Mouse (Mus musculus) testis, postnatal 10 days (tissue): ENCODE data around the gene Leprot.

Experiments used
- DNase-seq: peaks from one replicate; pipeline ENCODE4 v3.0.0; 2021; ENCODE audit warnings: low spot score

Gene Leprot

DNA sequence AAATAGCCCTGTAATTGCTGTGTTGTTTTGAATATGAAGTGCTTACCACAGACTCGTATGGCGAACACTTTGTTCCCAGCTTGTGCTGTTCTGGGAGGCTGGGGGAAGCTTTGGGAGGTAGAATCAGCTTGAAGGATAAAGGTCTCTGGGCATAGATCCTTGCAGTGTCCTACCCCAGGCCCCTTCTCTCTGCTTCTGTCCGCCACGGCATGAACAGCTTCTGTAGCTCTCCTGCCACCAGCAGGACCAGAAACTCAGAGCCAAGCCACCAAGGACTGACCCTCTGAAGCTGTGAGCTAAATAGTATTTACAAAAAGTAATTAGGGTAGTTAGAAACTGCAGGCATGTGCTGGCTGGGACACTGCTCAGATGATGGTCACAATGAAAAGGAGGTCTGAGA is 17.2 kb downstream of the Leprot start:
- no peak for DNase-seq

DNA sequence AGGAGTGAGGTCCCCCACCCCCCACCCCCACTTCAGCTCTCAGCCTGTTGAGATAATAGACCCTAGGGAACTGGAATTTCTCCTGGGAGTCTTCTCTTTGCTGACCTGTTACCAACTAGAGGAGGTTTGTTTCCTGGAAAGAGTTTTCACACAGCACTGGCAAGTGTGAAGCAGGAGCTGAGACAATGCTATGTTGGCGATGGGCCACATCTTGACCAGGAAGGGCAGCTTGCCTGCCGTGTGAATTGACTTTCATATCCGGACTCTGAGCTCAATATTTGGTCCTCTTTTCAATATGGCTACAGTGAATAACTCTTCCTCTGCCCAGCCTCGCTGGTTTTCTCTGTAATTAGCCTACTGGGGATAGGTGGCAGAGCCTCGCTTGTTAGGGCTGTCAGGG is 21.6 kb downstream of the Leprot start:
- no peak for DNase-seq

DNA sequence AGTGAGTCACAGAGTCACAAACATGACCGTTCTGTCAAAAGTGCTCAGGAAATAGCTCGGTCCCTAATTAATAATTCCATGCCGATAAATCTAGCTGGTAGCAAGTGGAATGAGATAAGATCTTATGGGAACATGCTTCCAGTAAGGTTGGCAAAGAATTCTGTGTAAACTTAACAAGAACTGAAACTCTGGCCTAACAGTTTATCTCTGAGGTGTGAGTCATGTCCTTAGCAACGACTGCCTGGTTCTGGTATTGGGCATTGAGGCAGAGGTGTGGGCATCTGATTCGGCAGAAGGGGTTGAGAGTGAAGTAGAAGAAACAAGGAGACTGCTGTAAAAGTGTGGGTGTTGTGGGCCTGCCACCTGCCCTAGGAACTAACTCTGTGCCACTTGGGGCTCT is 22.3 kb downstream of the Leprot start:
- no peak for DNase-seq

DNA sequence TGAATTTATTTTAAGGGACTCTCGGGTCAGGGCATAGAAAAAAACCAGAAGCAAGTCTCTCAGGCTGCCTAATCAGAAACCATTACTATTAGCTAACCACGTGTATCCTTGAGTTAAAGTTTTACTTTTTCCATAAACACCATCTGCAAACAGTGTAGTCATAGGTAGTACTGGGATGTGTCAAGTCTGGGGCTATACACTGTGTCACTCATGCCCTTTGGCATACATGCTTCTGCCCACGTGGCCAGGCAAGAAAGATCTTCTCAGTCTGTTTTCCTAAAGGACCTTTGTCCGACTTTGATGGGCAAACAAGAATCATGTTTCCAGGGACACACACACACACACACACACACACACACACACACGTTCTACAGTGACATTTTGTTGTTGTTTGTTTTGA is 27.3 kb downstream of the Leprot start:
- no peak for DNase-seq

DNA sequence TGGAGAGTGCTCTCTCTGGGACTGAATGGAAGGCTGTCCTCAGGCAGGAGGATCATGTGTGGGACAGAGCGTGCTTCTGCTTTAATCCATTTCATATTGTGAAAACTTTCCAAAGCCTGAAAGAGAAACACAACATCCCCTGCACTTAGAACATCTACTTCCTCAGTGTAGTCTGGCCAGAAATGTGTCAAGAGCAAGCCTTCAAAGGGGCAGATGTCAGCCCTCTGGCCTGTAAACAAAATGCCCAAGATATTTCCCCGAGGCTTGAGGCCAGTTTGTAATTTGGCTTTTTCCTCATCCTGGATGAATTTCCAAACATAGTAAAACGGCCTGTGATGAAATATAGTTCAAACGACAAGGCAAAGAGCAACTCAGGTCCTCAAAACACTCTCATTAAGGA is 28.2 kb downstream of the Leprot start:
- no peak for DNase-seq

DNA sequence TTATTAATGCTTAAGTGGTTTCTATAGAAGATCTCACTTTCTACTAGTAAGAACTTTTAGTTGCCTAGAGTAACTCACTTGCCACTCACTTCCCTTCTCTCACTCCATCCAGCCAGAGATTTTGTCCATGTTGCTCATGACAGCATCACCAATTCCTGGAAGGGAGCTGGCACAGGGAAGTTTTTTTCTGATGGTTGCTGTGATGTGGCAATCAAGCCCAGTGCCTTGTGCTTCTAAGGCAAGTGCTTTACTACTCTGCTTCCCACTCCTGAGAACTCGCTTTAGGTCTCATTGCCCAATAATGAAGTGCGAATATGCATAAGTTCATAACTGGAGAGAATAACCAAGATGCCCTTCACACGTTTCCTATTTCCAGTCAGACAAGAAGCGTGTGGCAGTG is 35.1 kb downstream of the Leprot start:
- DNase-seq, result no peak

DNA sequence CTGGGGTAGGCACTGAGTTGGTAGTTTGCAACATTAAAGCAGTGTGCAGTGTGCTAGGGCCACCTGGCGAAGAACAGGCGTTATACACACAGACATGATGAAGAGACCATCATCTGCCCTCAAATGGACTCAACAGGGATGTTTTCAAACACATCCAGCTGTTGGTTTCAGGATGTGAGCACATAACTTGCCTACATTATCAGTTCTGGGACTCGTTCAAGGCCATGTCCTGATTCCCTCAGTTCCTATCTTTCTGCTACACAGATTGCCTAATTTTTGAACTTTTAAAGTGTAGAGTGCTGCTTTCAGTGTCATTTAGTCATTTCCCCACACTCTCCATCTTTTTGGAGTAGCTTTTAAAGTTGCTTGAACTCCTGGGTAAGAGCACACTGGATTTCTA is 35.6 kb downstream of the Leprot start:
- DNase-seq, result no peak

DNA sequence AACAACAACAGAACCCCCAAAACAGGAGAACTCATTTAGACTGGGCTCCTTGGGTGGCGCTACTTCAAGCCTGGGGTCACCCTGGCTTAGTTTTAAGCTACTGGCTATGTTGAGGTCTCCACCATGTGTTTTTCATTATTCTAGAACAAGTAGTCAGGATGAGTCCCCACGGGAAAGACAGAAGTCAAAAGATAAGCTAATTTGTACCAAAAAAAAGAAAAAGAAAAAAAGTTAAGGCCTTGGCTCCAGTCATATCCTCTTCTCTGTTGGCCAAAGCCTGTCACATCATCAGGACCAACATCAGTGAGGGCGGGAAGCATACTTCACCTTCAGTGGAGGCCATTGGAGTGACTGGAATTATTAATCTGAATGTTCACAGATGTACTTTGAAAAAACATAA is 37.3 kb downstream of the Leprot start:
- no peak for DNase-seq

DNA sequence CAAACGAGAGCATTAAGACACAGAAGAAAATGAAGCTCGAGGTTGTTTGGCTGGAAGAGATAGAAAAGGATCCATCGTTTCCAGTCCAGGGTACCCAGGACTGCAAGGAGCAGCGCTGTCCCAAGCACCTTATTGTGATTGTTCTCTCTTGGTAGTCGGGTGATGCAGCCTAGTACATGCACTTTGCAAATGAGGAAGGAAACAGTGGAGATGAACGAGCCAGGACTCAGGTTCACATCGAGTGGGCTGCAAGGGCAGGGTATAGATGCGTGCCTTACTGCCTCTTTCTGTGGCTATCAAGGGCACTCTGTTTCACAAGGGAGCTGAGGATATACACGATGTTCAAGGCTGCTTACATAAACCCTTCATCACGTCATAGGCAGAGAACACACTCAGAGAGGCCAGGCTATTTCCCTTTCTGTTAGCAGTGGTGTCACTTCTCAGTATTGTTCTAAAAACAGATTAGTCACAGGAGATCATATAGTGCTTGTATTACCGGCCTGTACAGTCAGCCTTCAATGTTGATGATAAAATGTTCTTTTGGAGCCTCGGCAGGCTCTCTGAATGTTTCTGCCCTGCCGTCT is 38.8 kb downstream of the Leprot start:
- DNase-seq, result no peak

DNA sequence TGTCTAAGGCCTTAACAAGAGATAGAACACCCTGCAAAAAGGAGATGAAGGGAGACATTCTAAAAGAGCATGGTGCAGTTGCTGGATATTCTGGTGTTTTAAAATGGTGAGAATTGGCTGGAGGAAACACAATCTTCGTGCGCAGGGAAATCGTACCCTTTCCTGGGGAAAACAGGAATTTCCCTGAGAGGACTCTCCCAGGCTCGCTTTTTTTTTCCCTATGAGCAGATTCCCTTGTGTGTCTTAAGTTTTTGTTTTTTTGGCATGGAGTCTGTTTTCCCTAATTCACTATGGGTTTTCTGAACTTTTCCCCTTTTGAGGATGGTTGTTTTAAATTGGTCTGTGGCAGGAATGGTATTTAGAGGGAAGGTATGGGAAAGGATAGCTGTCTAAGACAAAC is 41.7 kb downstream of the Leprot start:
- DNase-seq, result no peak

DNA sequence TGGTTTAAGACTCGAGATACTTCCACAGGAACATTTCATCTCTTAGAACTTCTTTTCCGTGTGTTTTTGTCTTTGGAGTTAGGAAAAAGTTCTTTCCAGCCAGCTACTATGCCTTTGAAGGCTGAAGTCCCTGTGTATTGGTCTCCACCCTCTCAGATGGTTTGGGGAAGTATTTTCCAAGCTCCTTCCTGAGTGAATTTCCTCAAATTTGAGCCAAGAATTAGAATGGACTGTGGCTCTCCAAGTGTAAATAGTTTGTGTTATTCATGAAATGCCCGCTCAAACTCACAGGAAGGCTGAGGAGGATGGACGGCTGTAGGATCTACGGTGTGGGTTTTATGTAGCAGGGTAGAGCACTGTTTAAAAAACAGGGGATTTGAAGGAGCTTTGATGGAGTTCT is 42.1 kb downstream of the Leprot start:
- no peak for DNase-seq

DNA sequence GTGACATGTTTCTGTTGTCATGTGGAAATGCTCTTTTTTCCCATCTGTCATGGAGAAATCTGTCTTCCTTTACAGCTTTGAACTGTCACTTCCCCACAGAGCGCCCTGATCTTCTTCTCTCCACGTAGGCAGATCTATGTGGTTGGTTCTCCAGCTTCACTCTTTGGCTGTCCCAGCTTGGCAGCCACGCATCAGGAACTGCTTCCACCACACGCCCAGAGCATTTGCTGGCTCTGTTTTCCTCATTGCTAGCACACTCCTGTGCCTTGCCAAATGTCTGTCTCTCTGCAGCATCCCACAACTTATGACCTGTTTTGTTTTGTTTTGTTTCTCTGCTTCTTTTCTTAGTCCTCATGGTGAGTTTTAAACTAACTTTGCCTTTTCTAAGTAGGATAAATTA is 45.4 kb downstream of the Leprot start:
- DNase-seq, result no peak

DNA sequence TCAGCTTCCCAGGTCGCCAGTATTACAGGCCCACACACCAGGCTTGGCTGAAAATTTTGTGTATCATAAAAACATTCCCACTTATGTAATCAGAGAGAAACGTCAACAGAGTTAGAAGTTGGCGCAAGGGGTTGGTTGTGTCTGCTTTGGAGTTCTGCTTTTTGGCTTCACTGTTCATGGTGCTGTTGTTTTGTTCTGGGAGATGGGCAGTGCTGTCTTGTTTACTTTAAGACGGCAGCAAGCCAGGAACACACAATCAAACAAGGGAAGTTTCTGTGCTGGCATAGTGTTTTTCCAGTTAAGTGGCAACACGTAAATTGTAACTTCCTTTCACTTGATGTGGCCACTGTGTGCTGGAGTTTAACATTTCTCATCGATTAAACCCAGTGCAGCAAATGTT is 47.0 kb downstream of the Leprot start:
- no peak for DNase-seq

DNA sequence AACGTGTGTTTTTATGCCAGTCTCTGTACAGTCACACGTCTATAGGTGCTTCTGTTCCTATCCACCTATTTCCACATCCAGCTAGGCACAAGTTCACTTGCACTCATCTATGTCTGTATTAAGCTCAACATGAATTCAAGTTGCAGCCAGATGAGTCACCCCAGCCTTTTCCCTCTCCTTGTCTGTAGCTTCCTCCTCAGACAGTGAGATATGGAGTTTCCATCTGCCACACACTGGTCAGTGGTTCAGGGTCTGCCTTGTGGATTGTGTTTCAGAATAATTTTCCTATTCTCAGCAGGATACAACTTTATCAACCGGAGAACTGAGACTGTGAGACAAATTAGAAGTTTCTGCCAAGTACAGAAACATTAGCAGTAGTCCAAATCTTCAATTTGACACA is 49.7 kb downstream of the Leprot start:
- DNase-seq, result no peak

DNA sequence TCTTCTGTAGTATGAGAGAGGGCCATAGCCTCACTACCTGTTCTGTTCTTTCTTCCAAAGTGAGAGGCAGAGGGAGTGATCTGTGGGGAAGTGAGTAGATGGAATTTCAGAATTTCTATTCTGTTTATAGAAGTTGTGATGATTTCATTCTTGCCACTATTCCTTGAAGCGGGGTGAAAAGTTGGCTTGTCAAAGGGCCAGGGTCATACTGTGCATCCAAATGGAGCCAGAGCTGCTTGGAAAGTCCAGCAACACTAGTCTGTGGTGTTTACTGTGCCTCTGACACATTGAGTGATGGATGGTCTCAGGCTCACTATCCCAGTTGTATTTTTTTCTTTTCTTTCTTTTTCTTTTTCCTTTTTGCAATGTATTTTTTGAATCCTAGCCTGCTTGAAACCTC is 51.9 kb downstream of the Leprot start:
- no peak for DNase-seq

DNA sequence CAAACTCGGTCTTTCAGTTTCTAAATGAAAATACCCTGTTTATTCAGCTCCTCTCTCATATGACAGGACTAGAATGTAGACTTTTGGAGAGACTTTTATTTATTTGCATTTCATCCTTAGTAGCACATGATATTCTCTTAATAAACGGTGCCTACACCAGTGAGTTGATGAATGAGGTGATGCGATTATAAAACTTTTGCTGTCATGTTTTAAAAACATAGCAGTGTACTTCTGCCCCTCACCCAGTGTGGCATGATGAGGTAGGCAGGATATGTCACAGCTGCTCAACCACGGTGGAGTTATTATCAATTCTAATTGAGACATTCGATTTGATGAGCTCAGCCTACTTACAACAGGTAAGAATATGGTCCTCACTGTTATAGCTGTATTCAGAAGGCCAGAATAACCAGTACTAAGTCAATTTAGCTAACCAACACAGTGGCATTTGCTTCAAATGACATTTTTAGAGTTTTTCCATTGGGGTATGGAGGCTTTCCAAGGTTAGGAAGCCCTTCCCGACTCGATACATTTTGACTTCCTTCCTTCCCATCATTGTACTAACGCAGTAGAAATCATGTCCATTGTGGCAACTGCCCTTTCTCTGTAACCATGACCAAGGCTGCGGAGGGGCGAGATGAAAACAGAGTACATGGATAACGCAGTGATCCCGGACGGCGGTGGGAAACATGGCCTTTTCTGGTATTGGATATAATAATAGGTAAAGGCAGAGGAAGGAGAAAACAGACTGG is 53.5 kb downstream of the Leprot start:
- DNase-seq, result no peak

DNA sequence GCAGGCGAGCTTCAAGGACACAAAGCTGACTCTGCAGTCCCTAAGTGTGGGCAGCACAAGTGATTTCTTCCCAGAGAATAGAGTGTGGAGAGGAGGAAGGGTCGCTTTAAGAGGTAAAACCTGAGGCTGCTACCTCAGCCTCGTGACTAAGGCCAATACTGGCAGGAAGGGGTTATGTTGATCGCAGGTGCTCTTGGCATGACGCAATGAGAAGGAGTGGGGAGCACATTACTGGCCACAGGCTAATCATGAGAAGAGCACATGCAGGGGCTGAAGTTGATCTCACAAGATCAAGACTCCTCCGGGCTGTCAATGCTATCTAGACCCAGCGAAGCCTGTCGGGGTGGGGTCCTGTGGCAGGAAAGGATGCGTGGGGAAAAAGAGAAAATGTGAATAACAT is 57.8 kb downstream of the Leprot start:
- DNase-seq, result no peak

DNA sequence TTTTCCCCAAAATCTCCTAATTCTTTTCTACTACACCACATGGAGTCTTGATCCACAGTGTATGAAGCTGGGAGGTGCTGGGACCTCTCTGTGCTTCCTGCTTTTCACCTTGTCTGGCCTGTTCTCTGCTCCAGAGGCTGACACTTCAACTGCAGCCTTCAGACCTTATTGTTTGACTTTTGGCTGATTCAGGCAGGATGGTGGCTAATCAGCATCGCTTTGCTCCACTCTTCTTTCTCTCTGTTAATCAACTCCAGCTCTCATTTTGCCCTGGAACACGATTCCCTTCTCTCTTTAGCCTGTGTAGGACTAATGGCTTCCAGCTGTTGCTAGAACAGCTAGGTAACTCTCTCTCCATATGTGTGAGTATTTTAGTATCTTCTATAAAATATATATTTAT is 59.7 kb downstream of the Leprot start:
- no peak for DNase-seq

DNA sequence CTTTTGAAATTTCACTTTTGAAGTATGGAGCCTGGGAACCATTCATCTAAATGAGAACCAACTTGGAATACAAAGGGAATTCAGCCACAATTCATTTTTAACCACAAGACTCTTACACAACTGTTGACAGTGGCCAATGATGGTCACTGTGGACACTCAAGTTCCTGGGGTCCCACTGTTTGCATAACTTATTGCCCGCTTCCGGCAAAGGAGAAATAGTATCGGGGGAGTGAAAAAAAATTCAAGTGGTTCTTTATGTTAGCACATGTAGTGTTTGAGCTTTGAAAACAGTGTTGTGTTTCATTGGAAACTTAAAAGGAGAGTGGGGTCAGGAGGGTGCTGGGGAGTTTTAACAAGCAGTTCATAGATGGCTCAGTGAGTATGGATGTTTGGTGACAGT is 60.4 kb downstream of the Leprot start:
- no peak for DNase-seq
